Mouse (Mus musculus) G1E (cell line): Measurements from ENCODE around the gene Ebf3.

ENCODE experiments used
- CTCF ChIP-seq: IDR thresholded peaks from 2 replicates; pipeline ENCODE4 v1.5.1; 2012; ENCODE audit warnings: low read depth, low read length, inconsistent platforms, mixed read lengths
- GATA1 ChIP-seq: IDR thresholded peaks from 2 replicates; pipeline ENCODE4 v1.6.1; 2012; ENCODE audit warnings: borderline replicate concordance, low read length, inconsistent platforms, mixed read lengths
- TAL1 ChIP-seq: conservative IDR thresholded peaks from 2 replicates; pipeline ENCODE4 v1.6.1; 2012; ENCODE audit warnings: low read depth, low read length, inconsistent platforms, mixed read lengths

GRCm38 (mm10) chr7:137268452-137269155, 45.6 kb downstream of the Ebf3 start:
- TF ChIP-seq CTCF, result no peak
- TF ChIP-seq GATA1, result no peak
- TF ChIP-seq TAL1, result no peak
